Mouse (Mus musculus): ENCODE data around the gene Vps25.

DNA sequence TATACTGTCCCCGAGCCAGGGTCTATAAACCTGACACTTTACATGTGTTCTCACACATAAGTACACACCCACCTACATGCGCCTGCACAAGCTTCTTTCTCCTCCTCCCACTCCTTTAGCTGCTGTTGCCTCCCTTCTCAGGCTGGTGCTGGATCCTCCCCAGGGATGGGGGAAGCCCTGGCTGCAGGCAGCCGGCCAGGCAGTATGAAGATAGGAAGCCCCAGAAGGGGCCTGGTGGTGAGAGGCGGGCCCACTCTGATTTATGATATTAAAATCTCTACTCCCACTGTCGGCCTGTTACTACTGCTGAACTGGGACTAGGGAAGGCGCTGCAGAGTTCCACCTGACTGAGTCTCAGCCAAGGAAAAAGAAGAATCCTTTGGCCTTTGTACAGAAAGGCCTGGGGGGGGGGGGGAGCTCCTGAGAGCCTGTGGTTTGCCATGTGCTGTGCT is 5.8 kb downstream of the Vps25 start:
- TF ChIP-seq CTCF (IDR thresholded peaks at IDR 0.05; ENCODE audit: low read depth, low read length) (no peak), POLR2AphosphoS5 (IDR thresholded peaks at IDR 0.05; ENCODE audit: insufficient replicate concordance, low read depth, low read length) (no peak), GATA1 (IDR thresholded peaks at IDR 0.05; ENCODE audit: borderline replicate concordance, low read length) (no peak), TAL1 (conservative IDR thresholded peaks at IDR 0.05; ENCODE audit: low read depth, low read length) (no peak), GATA2 (IDR thresholded peaks at IDR 0.05; ENCODE audit: borderline replicate concordance, low read depth, low read length) (no peak)
